Mouse (Mus musculus) midbrain, embryonic 10.5 days (tissue): Measurements from ENCODE around the gene Ppia. TPM values are rescaled to one million over a fixed set of nuclear protein-coding genes. Genes with fewer than 3 reads are reported as not detected.

ENCODE experiments used
- DNase-seq: peaks from one replicate; pipeline ENCODE4 v3.0.0-alpha.2; 2017; ENCODE audit warnings: low spot score
- H3K27ac ChIP-seq: fragments of 300-500 bp; sonication (generic); replicated peaks from 2 replicates; pipeline ENCODE4 v1.5.1; 2016; ENCODE audit warnings: mild to moderate bottlenecking
- H3K27me3 ChIP-seq: fragments of 300-500 bp; sonication (generic); 2 replicates; pipeline ENCODE4 v1.6.1; 2016; ENCODE audit warnings: low read depth, mild to moderate bottlenecking; ENCODE audit not compliant: poor library complexity, severe bottlenecking
- H3K36me3 ChIP-seq: fragments of 300-500 bp; sonication (generic); 2 replicates; pipeline ENCODE4 v1.6.1; 2016; ENCODE audit warnings: mild to moderate bottlenecking, moderate library complexity
- H3K4me1 ChIP-seq: fragments of 300-500 bp; sonication (generic); 2 replicates; pipeline ENCODE4 v1.6.1; 2016
- H3K4me3 ChIP-seq: fragments of 300-500 bp; sonication (generic); 2 replicates; pipeline ENCODE4 v1.5.1; 2016; ENCODE audit warnings: mild to moderate bottlenecking, moderate library complexity
- H3K9me3 ChIP-seq: fragments of 300-500 bp; sonication (generic); replicated peaks from 2 replicates; pipeline ENCODE4 v1.6.1; 2016; ENCODE audit warnings: mild to moderate bottlenecking
- WGBS: fragments of 180-500 bp; shearing (Covaris S2); methylation state at CpG from one replicate; pipeline ENCODE4 v1.1.7; 2016; 5-methylcytosine and 5-hydroxymethylcytosine counted together
- polyA plus RNA-seq: library from polyadenylated mRNA; unstranded; fragments of >200 nt; fragmentation: Nextera tagmentation; extraction: Ambion mirVana; gene quantifications from 2 replicates; pipeline ENCODE4 v1.2.1, GENCODE M21; 2016

The Ppia gene
- polyA plus RNA-seq, 1 experiment from 2014 or later = 6,336 TPM

- Histone ChIP-seq H3K27ac (peak overlapping the region; percentile 95; the same call in 1 of the 2 replicates), H3K4me1 (peaks cover 37% of the 10 kb centered on the region), H3K4me3 (peak overlapping the region; percentile 96), H3K36me3 (peaks cover 42% of the 10 kb centered on the region), H3K9me3 (no peaks in the 10 kb centered on the region), H3K27me3 (no peaks in the 10 kb centered on the region)
- 90% methylated on average over 8 of the region's 8 CpGs for WGBS
- no peak for DNase-seq
Observed at GRCm38 (mm10) chr11:6390376-6391053, 24.7 kb upstream of the Ppia start.

GRCm38 (mm10) chr11:6391516-6392276 lies 23.5 kb upstream of the Ppia start:
- peaks cover 39% of the 10 kb centered on the region for H3K4me1 ChIP-seq
- no peak overlapping the region for H3K4me3 ChIP-seq

DNA sequence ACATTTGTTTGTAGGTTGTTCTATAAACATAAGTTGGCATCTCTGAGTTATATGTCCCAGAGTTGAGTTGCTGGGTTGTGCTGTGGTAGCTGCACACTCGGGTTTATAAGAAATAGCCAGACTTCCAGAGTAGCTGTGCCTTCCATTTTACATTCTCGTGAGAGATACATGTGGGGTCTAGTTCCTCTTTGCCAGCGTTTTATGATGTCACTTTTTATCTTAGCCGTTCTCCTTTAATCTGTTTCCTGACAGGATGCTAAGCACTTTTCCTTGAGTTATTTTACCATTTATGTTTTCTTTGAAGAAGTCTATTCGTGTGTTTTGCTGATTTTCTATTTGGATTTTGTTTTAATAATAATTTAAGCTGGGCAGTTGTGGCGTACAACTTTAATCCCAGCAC lies 22.4 kb upstream of the Ppia start:
- DNase-seq = no peak
- peaks cover 65% of the 10 kb centered on the region for H3K36me3 ChIP-seq

More at GRCm38 (mm10) chr11:6391516-6392276, 23.5 kb upstream of the Ppia start:
- no peaks in the 10 kb centered on the region for H3K9me3 ChIP-seq
- 89% methylated on average over 8 of the region's 8 CpGs for WGBS
- H3K36me3 ChIP-seq = peaks cover 54% of the 10 kb centered on the region
- H3K27ac ChIP-seq = no peak overlapping the region
- no peaks in the 10 kb centered on the region for H3K27me3 ChIP-seq
- no peak for DNase-seq

GRCm38 (mm10) chr11:6393866-6394265 lies 21.4 kb upstream of the Ppia start:
- no peaks in the 10 kb centered on the region for H3K9me3 ChIP-seq
- no peak overlapping the region for H3K27ac ChIP-seq
- peaks cover 75% of the 10 kb centered on the region for H3K36me3 ChIP-seq
- H3K4me3 ChIP-seq = no peak overlapping the region
- DNase-seq = no peak
- H3K27me3 ChIP-seq = no peaks in the 10 kb centered on the region
- 78% methylated on average over 1 of the region's 1 CpGs for WGBS
- peaks cover 36% of the 10 kb centered on the region for H3K4me1 ChIP-seq

More for the DNA sequence above, 22.4 kb upstream of the Ppia start:
- H3K9me3 ChIP-seq = no peaks in the 10 kb centered on the region
- no peak overlapping the region for H3K4me3 ChIP-seq
- peaks cover 39% of the 10 kb centered on the region for H3K4me1 ChIP-seq
- H3K27ac ChIP-seq = no peak overlapping the region
- H3K27me3 ChIP-seq = no peaks in the 10 kb centered on the region
- 91% methylated on average over 6 of the region's 6 CpGs for WGBS

GRCm38 (mm10) chr11:6395565-6395964 lies 19.7 kb upstream of the Ppia start:
- no peak for DNase-seq
- Histone ChIP-seq H3K9me3 (no peaks in the 10 kb centered on the region), H3K36me3 (peaks cover 92% of the 10 kb centered on the region), H3K27me3 (no peaks in the 10 kb centered on the region), H3K27ac (no peak overlapping the region), H3K4me3 (no peak overlapping the region), H3K4me1 (peaks cover 23% of the 10 kb centered on the region)
- 82% methylated on average over 5 of the region's 5 CpGs for WGBS

- no peaks in the 10 kb centered on the region for H3K9me3 ChIP-seq
- 96% methylated on average over 10 of the region's 10 CpGs for WGBS
- H3K27me3 ChIP-seq = no peaks in the 10 kb centered on the region
- no peak overlapping the region for H3K27ac ChIP-seq
- H3K4me1 ChIP-seq = peaks cover 9% of the 10 kb centered on the region
- no peak for DNase-seq
- peaks cover 95% of the 10 kb centered on the region for H3K36me3 ChIP-seq
- no peak overlapping the region for H3K4me3 ChIP-seq
Observed at GRCm38 (mm10) chr11:6398141-6398540, 17.1 kb upstream of the Ppia start.

DNA sequence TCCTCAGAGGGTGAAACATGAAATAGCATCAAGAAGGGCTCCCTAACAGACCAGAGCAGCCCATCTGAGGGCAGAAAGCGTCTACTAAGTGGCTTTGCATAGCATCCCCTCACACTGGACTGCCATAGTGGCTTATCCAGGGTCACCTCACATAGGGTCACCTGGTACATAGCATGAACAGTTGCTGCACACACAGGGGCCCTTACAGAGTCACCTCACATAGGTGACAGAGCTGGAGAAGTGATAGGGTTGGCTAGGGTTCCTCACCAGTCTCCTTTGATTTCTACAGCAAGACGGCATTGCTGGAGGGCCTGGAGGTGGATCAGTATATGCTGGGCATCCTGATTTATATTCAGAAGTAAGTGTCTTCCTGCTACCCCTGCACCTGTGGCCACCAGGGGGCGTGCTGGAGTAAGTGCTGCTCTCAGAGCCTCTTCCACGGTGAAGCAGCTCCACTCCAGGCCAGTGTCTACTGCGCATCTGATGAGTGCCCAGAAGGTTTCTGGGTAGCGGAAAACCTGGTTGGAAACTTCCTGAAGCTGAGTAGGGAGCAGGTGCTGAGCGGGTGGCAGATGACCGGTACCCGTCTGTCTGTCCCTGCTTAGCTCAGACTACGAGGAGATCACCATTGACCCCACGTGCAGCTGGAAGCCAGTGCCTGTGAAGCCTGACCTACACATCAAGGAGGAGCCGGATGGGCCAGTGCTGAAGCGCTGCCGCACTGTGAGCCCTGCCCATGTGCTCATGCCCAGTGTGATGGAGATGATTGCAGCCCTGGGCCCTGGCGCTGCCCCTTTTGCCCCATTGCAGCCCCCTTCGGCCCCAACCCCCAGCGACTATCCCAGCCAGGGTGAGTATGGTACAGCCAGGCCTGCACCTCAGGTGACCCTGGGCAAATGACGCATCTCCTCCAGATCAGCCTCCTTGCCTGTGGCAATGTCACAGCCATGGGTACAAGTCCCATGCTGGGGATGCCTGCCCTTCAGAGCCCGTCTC lies 12.4 kb upstream of the Ppia start:
- no peaks in the 10 kb centered on the region for H3K9me3 ChIP-seq
- no peak overlapping the region for H3K27ac ChIP-seq
- peak; percentile 57 for DNase-seq
- H3K4me3 ChIP-seq = no peak overlapping the region
- no peaks in the 10 kb centered on the region for H3K27me3 ChIP-seq
- 88% methylated on average over 19 of the region's 19 CpGs for WGBS
- H3K4me1 ChIP-seq = peaks cover 13% of the 10 kb centered on the region
- peaks cover 91% of the 10 kb centered on the region for H3K36me3 ChIP-seq

DNA sequence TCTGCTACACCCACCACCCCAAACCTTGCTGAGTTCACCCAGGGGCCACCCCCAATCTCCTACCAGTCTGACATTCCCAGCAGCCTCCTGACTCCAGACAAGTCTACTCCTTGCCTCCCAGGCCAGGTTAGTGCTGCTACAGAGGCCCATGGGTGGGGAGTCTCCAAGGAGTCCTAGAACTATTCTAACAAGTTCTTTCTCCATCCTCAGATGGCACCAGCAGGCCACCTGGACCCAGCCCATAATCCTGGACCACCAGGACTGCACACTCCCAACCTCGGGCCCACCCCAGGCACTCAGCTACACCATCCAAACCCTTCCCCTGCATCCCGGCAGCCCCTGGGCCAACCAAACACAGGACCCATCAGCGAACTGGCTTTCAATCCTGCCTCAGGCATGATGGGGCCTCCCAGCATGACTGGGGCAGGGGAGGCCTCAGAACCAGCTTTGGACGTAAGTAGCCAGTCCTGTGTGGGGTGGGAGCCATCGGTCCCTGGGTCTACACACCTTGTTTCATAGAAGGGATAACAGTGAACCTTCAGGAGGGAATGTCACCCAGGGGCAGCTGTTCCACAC lies 11.3 kb upstream of the Ppia start:
- H3K27me3 ChIP-seq = no peaks in the 10 kb centered on the region
- H3K9me3 ChIP-seq = no peaks in the 10 kb centered on the region
- peaks cover 80% of the 10 kb centered on the region for H3K36me3 ChIP-seq
- WGBS = 95% methylated on average over 5 of the region's 5 CpGs
- H3K4me1 ChIP-seq = peaks cover 13% of the 10 kb centered on the region
- DNase-seq = no peak
- H3K27ac ChIP-seq = no peak overlapping the region
- H3K4me3 ChIP-seq = no peak overlapping the region

DNA sequence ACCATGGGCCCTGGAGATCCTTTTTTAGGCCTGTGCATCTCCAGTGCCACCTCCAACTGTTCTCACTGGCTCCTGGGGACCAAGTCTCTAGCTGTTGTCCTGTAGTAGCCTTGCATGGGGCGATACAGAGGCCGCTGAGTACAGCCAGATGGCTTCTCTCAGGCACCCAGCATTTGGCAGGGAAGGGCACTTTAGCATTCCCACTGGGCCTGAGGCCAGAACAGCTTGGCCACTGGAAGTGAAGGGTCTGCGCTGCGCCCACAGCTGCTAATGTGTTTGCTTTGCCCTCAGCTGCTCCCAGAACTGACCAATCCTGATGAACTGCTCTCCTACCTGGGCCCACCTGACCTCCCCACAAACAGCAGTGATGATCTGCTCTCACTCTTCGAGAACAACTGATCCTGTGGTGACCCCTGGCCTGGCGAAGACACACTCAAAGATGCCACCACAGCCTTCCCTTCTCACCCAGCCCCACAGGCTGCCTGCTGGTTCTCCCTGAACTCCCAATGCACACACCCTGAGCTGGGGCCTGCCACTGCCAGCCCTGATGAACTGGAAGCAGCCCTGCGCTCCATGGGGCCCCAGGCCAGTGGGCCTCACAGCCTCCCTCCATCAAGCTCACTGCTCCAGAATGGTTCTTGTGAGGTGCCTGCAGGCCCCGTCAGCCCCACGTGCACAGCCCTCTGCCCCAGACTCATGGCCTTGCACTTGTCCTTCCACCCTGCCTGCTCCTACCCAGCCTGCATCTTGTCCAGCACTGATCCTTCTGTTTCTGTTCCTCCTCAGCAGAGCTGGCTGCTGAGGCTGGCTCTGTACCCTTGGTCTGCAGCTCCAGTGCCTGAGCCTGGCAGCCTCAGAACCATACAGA lies 10.3 kb upstream of the Ppia start:
- Histone ChIP-seq H3K4me1 (peaks cover 13% of the 10 kb centered on the region), H3K27ac (no peak overlapping the region), H3K4me3 (no peak overlapping the region), H3K27me3 (no peaks in the 10 kb centered on the region), H3K9me3 (no peaks in the 10 kb centered on the region), H3K36me3 (peaks cover 69% of the 10 kb centered on the region)
- 90% methylated on average over 9 of the region's 9 CpGs for WGBS
- DNase-seq = no peak

- H3K9me3 ChIP-seq = no peaks in the 10 kb centered on the region
- WGBS = 88% methylated on average over 4 of the region's 4 CpGs
- no peaks in the 10 kb centered on the region for H3K27me3 ChIP-seq
- no peak overlapping the region for H3K27ac ChIP-seq
- peaks cover 62% of the 10 kb centered on the region for H3K36me3 ChIP-seq
- peaks cover 13% of the 10 kb centered on the region for H3K4me1 ChIP-seq
- DNase-seq = no peak
- H3K4me3 ChIP-seq = no peak overlapping the region
Observed at GRCm38 (mm10) chr11:6405591-6406081, 9.6 kb upstream of the Ppia start.
